Mouse (Mus musculus): ENCODE measurements around the gene Sema7a.

Sema7a gene

DNA sequence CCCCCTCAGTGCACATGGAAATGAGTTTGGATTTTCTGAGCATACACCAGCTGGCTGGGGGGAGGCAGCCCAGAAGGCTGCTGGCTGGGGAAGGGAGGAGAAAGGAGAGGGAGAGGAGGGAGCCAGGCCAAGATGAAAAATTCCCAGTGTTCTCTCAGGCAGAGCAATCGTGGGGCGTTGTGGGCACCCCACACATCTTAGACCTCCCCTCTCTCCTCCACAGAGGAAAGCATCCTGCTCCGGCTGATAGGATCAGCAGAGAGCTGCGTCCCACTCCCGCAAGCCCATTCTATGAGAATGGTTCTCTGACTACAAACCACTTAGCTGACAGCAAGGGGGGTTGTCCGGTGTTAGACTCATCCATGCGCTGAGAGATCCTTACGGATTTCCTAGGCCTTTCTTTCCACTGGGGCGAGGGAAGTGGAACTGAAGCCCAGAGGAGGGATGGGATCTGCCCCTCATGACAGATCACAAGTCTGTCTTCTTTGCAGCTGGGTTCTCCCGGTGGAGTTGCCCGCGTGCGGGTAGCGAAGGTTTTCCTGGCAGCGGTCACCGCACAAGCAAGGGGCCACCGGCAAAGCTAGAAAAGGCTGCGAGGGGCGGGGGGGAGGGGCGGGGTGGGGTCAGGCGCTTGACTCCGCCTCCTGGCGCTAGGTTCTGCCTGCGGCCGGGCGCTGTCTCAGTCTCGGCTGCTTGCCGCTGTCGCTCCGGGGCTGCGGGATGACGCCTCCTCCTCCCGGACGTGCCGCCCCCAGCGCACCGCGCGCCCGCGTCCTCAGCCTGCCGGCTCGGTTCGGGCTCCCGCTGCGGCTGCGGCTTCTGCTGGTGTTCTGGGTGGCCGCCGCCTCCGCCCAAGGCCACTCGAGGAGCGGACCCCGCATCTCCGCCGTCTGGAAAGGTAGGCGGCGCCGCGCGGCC lies at the start of gene Sema7a:
Sema7a (plus strand) TSS at position 682 of the 918 bp plus-strand sequence.
- DNase-seq (ENCODE audit: low read depth, low spot score), result peak; percentile 57

DNA sequence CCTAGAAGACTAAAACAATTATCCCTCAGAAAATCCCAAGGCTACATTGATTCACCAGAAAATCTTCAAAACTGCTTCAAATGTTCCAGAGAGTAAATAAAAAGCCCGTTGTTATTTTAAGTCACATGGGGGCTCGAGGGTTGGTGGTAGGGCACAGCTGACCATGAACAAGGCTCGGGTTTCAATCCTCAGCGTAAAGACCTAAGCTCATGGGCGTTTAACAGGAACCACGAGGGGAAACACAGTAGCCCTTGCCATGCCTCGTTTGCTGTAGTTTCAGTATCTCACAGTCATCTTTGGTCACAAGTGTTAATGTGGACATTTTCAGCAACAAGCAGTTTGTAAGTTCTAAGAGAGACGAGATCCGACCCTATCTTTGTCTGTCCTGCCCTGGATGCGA lies 39.4 kb upstream of the Sema7a start:
- DNase-seq (ENCODE audit: low read depth, low spot score), result no peak

DNA sequence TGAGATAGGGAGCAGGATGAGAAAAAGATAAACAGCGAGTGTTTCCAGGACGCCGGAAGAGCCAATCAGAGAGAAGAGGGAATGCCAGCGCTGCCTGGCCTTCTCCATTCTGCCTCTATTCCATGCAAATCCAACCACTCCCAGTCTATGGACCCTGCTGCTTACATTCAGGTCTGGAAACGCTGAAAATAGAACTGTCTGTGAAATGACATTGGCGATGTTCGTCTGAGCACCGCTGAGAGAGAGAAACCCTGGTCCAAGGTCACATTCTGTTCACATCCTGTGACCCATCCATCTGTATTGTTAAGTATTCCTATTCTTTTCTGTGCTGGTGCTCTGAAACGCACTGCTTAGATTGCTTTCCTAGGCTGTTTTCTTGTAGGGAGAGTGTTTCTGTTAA lies 38.7 kb upstream of the Sema7a start:
- DNase-seq (ENCODE audit: low read depth, low spot score), result no peak

DNA sequence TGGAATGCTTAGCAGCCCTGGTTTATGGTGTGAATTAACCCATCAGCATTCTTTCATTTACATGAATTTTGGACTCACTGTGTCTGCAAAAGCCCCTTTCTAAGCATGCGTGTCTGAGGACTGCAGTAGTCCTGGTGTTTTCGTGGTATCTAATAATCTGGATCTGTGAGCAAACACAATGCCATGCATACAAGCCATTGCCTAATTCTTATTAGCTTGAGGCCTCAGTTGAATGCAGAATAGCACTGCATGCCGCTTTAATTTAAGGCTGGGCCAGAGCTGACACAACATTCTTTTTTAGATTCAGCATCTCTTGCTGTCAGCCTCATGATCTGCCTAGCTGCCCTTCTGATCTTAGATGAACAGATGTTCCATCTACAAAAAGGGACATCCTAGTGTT lies 38.3 kb upstream of the Sema7a start:
- DNase-seq (ENCODE audit: low read depth, low spot score), result no peak

DNA sequence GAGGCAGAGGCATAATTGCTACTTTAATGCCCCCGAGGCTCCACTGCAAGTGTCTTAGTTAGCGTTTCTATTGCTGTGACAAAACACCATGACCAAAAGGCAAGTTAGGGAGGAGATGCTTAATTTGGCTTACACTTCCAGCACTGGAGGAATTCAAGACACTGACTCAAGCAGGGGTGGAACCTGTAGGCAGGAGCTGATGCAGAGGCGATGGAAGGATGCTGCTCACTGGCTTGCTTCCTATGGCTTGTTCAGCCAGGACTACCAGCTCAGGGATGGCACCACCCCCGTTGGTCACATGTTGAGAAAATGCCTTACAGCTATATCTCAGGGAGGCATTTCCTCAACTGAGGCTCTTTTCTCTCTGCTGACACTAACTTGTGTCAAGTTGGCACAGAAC lies 37.8 kb upstream of the Sema7a start:
- no peak for DNase-seq (ENCODE audit: low read depth, low spot score)

DNA sequence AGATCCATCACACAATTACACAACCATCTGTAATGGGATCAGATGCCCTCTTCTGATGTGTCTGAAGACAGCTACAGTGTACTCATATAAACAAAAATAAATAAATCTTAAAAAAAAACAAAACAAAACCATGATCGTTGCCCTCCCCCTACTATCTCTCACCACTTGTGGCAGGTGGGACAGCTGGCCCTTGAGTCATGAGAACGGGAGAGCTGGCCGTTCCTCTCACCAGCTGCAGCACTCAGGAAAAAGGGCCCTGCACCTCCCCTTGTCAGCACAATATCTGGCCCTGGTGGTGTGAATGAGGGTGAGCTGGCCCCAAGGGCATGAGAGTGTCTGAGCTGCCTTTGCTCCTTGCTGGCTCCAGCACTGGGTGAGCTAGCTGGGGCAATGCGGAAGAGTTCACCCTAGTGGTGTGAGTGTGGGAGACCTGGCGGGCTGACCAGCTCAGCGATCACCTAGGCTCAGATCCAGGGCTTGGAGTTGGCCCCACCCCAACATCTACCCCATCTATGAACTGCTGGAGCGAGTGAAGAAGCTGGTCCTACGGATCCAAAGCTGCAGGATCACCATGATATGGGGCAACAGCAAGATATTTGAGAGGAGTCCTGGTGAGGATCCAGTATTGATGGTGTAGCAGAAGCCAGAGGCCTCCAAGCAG lies 36.2 kb upstream of the Sema7a start:
- DNase-seq (ENCODE audit: low read depth, low spot score), result no peak

DNA sequence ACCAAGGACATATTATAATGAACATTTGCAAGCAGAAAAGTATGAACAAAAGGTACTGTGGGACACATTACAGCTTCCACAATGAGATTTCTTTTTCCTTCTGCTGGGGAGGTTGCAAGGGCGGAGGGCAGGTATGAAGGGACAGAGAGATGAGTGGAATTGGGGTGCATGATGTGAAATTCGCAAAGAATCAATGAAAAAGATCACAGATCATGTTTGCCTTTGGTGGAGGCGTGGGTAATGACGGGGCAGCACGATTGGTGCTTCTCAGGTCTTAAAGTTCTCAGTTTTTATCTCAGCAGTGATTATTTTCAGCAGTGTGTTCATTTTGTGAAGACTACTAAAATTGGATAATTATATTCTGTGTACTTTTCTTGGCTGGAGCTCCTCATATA lies 35.7 kb upstream of the Sema7a start:
- no peak for DNase-seq (ENCODE audit: low read depth, low spot score)

DNA sequence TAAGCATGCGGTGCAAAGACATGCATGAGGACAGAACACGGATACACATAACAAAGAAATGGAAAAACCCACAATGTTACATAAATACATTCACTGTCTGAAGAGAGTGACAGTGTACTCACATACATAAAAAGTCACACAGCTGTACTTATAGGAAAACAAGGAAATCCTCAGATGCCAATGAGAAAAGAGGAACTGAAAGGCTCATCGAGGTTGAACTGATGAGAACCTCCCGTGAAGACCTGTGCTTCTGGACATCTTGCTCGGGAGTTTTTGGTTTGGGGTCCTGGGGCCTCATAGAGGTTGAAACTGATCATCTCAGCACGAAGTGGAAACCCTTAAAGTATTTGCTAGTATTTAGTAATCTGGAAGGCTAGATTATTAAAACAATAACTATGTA lies 32.7 kb upstream of the Sema7a start:
- DNase-seq (ENCODE audit: low read depth, low spot score), result no peak

DNA sequence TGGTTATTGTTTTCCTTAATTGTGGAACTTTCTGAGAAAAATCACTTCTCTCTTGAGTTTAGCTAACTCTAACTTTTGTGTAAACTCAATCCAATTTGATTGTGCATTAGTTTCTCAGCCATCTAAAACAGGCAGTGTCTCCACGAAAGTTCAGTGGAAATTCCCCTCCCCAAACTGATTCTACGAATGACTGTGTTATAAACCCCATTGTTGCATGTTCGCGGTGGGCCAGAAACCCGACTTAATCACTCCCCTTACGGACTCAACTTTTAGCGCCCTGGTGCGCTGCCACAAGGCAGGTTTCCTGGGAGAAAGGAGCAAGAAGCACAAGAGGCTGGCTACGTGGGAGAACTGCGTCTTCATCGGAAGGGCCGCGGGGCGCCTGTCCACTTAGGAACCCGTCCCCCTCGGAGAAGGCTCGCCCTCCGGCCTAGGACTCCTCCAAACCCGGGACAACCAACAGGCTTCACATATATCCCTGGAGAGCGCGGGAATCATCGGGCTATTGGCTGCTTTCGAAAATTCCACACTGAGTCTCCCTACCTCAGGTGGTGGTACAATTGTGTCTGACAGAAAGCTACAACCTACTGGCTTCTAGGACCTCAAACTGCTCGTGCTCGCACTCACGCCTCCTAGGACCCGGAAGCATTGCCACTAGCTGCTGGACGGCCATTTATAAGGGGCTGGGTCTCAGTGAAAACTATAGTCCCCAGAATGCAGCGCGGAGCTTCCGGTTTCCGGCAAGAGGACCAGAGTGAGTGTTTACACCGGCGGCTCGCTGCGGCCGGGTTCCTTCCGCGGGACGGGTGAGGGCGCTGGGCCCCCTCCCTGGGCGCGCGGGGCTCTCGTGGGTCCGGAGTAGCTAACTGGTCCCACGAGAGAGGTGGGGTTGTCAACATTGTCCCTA lies 29.4 kb upstream of the Sema7a start, which contains the start of gene Ubl7:
Ubl7 (plus strand) TSS at position 726 of the 907 bp plus-strand sequence.
- DNase-seq (ENCODE audit: low read depth, low spot score), result peak; percentile 82

DNA sequence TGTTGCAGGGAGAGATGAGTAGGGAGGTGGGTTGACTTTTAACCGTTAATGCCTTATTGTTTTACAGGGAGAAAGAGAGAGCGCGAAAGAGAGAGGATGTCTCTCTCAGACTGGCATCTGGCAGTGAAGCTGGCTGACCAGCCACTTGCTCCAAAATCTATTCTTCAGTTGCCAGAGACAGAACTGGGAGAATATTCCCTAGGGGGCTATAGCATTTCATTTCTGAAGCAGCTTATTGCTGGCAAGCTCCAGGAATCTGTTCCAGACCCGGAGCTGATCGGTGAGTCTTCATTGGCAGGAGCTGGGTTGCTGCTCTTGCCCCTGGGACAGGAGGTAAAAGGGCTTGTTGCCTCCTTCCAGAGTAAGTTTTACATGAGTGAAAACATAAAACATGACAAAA lies 27.3 kb upstream of the Sema7a start:
- no peak for DNase-seq (ENCODE audit: low read depth, low spot score)

DNA sequence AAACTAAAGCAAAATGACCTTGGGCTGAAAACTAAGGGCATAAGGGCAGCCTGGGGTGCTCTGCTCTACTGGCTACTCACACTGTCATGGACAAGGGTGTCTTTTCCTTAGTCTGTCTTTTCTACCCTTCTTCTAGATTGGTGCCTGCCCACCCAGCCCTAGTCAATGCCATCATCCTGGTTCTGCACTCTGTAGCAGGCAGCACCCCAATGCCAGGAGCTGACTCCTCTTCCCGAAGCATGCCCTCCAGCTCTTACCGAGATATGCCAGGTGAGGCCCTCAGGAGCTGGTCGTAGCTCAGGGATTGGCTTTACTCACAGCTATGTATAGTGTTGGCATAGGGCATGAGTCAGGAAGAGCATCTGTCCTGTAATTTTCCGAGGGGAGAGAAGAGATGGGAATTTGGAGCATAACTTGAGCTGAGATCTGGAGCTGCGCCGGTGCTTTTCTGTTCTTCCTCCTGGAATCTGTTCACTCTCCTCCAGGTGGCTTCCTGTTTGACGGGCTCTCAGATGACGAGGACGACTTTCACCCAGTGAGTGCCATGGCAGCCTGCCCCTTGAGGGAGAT lies 18.3 kb upstream of the Sema7a start:
- DNase-seq (ENCODE audit: low read depth, low spot score), result no peak

DNA sequence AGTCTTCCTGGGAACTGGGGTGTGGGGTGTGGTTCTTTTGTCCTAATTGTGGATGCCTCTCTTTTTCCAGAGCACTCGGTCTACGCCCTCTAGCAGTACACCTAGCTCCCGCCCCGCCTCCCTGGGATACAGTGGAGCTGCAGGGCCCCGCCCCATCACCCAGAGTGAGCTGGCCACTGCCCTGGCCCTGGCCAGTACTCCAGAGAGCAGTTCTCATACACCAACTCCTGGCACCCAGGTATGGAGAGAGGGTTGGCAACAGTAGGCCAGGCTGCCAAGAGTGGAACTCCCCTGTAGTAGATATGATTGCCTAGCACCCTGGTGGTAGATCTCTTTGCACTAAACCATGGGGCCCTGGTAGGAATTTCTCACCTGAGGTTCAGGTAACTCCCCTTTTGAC lies 17.5 kb upstream of the Sema7a start:
- no peak for DNase-seq (ENCODE audit: low read depth, low spot score)

DNA sequence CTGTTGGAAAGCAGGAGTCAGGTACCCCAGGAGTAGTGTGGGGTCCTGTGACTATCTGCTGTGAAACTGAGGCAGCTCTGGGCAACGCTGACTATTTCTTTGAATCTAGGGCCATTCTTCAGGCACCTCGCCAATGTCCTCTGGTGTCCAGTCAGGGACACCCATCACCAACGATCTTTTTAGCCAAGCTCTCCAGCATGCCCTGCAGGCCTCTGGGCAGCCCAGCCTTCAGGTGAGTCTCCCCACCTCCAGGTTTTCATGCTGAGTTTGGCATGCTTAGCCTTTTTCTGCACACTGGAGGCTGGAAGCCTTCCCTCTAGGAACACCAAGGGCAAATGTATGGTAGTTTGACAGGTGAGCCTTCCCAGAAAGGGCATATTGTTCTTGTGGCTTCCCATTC lies 16.9 kb upstream of the Sema7a start:
- DNase-seq (ENCODE audit: low read depth, low spot score), result no peak

DNA sequence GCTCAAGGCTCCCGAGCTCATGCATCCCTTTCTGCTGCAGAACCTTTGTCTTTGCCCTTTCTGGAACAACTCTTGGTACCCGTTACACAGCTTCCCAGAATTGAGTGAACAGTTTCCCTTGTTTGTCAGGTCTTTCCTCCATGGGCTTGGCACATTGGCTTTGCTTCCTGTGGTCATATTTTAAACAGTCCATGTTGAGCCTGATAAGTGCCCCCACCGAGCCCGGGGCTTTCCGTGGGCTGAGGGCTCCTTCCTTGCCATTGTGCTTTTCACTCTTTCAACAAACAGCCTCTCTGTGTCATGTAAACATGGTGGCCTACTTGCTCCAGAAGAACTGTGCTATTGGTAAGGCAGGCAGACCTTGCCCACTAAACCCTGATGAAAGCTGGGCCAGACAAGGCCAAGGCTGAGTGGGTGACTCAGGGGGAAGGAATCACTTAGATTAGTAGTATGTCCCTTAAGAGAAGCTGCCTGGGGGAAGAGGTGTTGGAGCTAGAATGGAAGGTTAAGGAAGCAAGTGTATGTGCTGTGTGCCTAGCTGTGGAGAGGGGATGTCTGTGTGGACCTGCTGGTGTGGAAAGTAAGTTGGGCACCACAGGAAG lies 8.6 kb upstream of the Sema7a start:
- no peak for DNase-seq (ENCODE audit: low read depth, low spot score)

DNA sequence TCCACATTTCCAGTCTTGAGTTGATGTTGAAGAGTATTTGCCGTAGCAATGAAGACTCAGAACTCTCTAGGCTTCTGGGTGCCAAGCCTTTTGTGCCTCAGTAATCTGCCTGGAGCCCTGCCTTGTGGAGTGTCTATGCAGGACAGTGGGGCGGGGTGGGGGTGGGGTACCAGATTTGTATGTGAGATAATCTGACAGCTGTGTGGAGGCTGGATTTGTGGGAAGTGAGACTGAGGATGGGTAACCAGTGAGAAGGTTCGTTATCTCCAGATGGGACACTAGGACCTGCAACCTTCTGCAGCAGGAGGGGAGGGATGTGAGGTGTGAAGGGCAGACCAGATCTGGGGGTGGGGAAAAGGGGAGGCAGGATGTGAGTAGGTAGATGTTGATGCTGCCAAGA lies 7.7 kb upstream of the Sema7a start:
- DNase-seq (ENCODE audit: low read depth, low spot score), result no peak

DNA sequence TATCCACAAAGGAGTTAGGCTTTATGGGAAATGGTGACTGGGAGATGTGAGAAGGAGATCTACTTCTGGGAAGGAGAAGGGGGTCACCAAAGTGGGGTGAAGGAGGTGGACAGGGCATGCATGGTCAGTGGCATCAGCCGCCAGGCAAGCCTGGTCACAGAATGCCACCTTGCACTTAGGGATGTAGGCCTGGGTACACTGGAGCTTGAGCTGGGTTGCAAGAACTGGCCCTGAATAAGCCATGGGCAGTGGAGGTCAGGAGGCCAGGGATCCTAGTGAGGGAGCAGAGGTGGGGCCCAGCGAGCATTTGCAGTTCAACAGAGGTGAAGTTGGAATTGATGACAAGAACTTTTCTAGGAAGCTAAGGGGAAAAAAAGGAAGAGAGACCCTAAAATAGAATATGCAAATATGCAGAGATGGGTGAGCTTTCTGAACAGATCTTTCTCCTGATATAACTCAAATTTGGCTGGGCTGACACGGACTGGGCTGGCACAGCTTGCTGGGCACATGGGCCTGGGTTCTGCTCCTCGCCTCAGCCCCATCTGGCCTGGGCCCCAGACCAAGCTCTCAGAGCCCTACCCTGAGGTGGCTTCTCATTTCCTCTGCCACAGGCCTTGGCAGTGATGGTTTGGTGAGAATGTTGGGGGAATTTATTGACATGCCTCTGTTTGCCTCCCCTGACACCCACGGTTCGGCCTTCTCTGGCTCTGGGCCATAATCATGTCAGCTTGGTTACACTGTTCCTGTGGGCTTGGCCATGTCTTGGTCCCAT lies 6.9 kb upstream of the Sema7a start:
- no peak for DNase-seq (ENCODE audit: low read depth, low spot score)

DNA sequence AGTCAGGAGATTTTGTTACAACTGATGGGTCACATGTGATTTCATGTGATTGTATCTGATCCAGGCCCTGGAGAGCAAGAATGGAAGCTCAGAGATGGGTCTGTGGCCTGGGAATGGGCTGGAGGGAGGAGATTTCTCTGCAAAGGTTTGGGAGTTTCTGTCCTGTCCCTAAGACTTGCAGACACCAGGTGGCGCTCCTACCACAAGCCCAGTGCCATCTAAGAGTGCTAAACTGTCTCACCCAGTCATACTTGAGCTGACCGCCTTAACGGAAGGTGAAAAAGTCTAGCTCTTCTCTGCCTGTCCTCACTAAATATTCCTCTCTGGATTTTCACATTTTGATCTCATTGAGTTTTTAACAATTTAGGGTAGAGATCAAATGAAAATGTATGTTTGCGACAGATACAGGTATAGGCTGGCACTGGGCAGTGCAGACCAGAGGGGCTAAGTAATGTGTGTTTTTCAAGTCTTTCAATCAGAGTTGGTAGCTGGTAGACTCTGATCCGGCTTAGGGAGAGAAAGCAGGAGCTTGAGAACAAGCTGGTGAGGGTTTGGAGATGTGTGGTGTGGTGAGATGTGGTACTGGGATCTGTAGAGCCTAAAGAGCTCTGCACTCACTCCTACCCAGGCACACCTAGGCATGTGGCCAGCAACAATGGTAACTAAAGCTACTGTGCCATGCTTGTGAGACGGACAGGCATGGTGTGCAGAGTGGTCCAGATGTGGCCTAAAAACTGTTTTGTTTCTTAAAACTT lies 4.1 kb upstream of the Sema7a start:
- DNase-seq (ENCODE audit: low read depth, low spot score), result peak; percentile 62

DNA sequence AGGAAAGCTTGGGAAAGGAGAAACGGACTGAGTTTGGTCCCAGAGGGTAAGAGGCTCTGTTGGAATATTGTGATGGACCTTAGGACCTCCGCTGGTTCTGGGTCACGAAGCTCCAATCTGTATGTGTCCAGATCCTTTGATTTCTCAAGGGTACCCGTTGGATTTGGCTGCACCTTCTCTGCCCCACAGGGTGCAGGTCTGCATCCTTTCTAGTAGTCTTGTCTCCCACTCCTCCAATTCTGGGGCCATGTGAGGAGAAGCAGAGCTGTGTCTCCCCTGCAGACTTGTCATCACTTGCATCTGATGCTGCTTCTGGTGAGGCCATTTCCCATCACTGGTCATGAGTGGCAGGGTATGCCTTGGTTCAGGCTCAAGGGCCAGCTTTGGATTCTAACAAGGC lies 2.7 kb upstream of the Sema7a start:
- DNase-seq (ENCODE audit: low read depth, low spot score), result no peak

DNA sequence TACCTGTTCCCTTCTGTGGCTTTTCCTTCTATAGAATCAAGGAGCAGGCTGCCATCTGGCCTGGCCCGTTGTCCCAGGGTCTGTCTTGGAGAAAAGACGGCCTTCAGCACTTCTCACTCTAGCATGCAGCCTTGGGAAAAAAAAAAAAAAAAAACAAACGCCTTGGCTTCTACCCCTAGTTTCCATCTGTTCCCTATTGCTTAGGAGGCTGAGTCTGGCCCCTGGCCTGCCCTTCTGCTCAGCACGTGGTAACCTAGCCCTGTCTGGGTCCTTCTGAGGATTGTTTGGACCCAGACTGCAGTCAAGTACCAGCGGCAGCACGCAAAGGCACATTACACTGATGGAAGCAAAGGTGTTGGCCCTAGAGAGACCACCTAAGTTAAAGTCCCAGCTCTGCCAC lies 2.3 kb upstream of the Sema7a start:
- DNase-seq (ENCODE audit: low read depth, low spot score), result no peak

Data from embryo, embryonic 11.5 days (tissue).